Mouse (Mus musculus) kidney, adult 2 months (tissue): ENCODE measurements at regions not wholly inside any gene's neighbourhood (a gene's known extent, or its start where the extent isn't known, plus 50 kb on each side); places are given as distances from the start of the nearest gene placed in this dataset.

Experiments used
- CTCF ChIP-seq: fragments of 200-500 bp; conservative IDR thresholded peaks from 2 replicates; pipeline ENCODE4 v1.5.1; 2011; ENCODE audit warnings: low read depth, mild to moderate bottlenecking, control low read depth, low read length, moderate library complexity, mixed read lengths; ENCODE audit not compliant: insufficient read depth, insufficient read length
- POLR2A ChIP-seq: fragments of 200-500 bp; IDR thresholded peaks from one replicate; pipeline ENCODE4 v1.6.1; 2011; ENCODE audit warnings: low read depth, low read length, control low read depth

DNA sequence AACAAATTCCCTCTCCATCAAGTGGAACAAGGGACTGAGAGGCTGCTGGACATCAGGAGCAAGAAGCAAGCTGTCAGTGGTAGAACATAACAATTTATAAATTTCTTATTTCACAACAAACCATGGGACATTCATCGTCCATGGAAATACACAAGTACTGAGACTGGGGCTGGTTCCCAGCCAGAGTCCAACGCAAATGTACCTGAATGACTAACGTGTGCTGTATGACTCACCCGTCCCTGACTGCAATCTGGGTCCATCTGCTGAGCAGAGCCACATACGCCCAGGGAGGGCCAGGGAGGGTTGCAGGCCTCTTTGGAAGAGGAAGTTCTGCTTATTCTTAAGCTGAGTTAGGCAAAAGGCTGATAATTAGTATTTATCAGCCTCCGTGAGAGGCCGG lies 320.1 kb upstream of the Pappa start:
- no peak for TF ChIP-seq CTCF
- no peak for TF ChIP-seq POLR2A
